Mouse (Mus musculus) intestine, postnatal 0 days (tissue): ENCODE data around the gene 6430548M08Rik. TPM values are rescaled to one million over a fixed set of nuclear protein-coding genes. Genes with fewer than 3 reads are reported as not detected.

Source experiments
- ATAC-seq: fragments of 200-750 bp; cut with Nextera tagmentation; 2 replicates; pipeline ENCODE4 v1.8.0; 2017; ENCODE audit warnings: mild to moderate bottlenecking, moderate TSS enrichment, moderate library complexity
- H3K27ac ChIP-seq: fragments of 300-500 bp; sonication (generic); 2 replicates; pipeline ENCODE4 v1.5.1; 2014; ENCODE audit warnings: mild to moderate bottlenecking, low read depth, low read length, moderate library complexity
- H3K27me3 ChIP-seq: fragments of 300-500 bp; sonication (generic); replicated peaks from 2 replicates; pipeline ENCODE4 v1.6.1; 2014; ENCODE audit warnings: low read length, mixed read lengths; ENCODE audit not compliant: control insufficient read depth, insufficient read depth
- H3K36me3 ChIP-seq: fragments of 300-500 bp; sonication (generic); 2 replicates; pipeline ENCODE4 v1.6.1; 2014; ENCODE audit warnings: mild to moderate bottlenecking, moderate library complexity; ENCODE audit not compliant: control insufficient read depth, insufficient read depth
- H3K4me1 ChIP-seq: fragments of 300-500 bp; sonication (generic); replicated peaks from 2 replicates; pipeline ENCODE4 v1.6.1; 2014; ENCODE audit warnings: antibody characterized with exemption, low read length, mixed read lengths; ENCODE audit not compliant: control insufficient read depth, insufficient read depth
- H3K4me2 ChIP-seq: fragments of 300-500 bp; sonication (generic); replicated peaks from 2 replicates; pipeline ENCODE4 v1.6.1; 2014; ENCODE audit warnings: low read depth, mild to moderate bottlenecking, moderate library complexity
- H3K4me3 ChIP-seq: fragments of 300-500 bp; sonication (generic); 2 replicates; pipeline ENCODE4 v1.5.1; 2014; ENCODE audit warnings: low read depth, low read length
- H3K9ac ChIP-seq: fragments of 300-500 bp; sonication (generic); 2 replicates; pipeline ENCODE4 v1.6.1; 2014; ENCODE audit warnings: mild to moderate bottlenecking, low read depth, low read length
- H3K9me3 ChIP-seq: fragments of 300-500 bp; sonication (generic); 2 replicates; pipeline ENCODE4 v1.6.1; 2016; ENCODE audit warnings: mixed run types; ENCODE audit not compliant: control insufficient read depth
- CTCF ChIP-seq: sonication (generic); IDR thresholded peaks from 2 replicates; pipeline ENCODE4 v1.5.1; 2016; ENCODE audit warnings: low read depth, mild to moderate bottlenecking, control low read depth, antibody characterized with exemption, moderate library complexity
- WGBS: fragments of 180-500 bp; shearing (Covaris S2); extraction: QIAGEN DNeasy Blood & Tissue Kit; methylation state at CpG from one replicate; pipeline ENCODE4 v1.1.7; 2014; 5-methylcytosine and 5-hydroxymethylcytosine counted together
- polyA plus RNA-seq: library from polyadenylated mRNA; unstranded; fragments of >200 nt; fragmentation: Nextera tagmentation; extraction: Ambion mirVana; gene quantifications from 2 replicates; pipeline ENCODE4 v1.2.1, GENCODE M21; 2015

6430548M08Rik gene
- polyA plus RNA-seq, 1 experiment from 2014 or later = 7.1 TPM

- H3K36me3 ChIP-seq = no peaks in the 10 kb centered on the region
- H3K27ac ChIP-seq = no peak within 1 kb of the TSS
- H3K4me2 ChIP-seq = peak within 1 kb of the TSS; percentile 40
- H3K9ac ChIP-seq = no peak within 1 kb of the TSS
- ATAC-seq = peak; percentile 39; the same call in 1 of the 2 replicates
- no peak within 1 kb of the TSS for H3K4me3 ChIP-seq
- TF ChIP-seq CTCF = no peak
- H3K9me3 ChIP-seq = no peaks in the 10 kb centered on the region
- WGBS = 2% methylated on average over 19 of the region's 26 CpGs
- no peaks in the 10 kb centered on the region; the same call in 1 of the 2 replicates for H3K4me1 ChIP-seq
- peaks cover 21% of the 10 kb centered on the region; the same call in 1 of the 2 replicates for H3K27me3 ChIP-seq
These were observed 63.6 kb downstream of the 6430548M08Rik start, which contains the start of gene Fam92b for GRCm38 (mm10) chr8:120177318-120178123. Gene Fam92b (minus strand): TSS chr8:120177466.

GRCm38 (mm10) chr8:120178124-120178514, 64.2 kb downstream of the 6430548M08Rik start:
- H3K27me3 ChIP-seq = peaks cover 21% of the 10 kb centered on the region; the same call in 1 of the 2 replicates
- no peak overlapping the region for H3K4me2 ChIP-seq
- no peak overlapping the region for H3K4me3 ChIP-seq
- 17% methylated on average over 10 of the region's 10 CpGs for WGBS
- no peak for TF ChIP-seq CTCF
- ATAC-seq = no peak
- H3K36me3 ChIP-seq = no peaks in the 10 kb centered on the region
- no peaks in the 10 kb centered on the region; the same call in 1 of the 2 replicates for H3K4me1 ChIP-seq
- H3K9ac ChIP-seq = no peak overlapping the region
- H3K27ac ChIP-seq = no peak overlapping the region
- H3K9me3 ChIP-seq = no peaks in the 10 kb centered on the region

- WGBS = under 1% methylated on average over 10 of the region's 10 CpGs
- H3K27ac ChIP-seq = no peak overlapping the region
- no peaks in the 10 kb centered on the region; the same call in 1 of the 2 replicates for H3K4me1 ChIP-seq
- no peaks in the 10 kb centered on the region for H3K36me3 ChIP-seq
- peak; percentile 70 for ATAC-seq
- TF ChIP-seq CTCF = peak; percentile 97
- H3K9me3 ChIP-seq = no peaks in the 10 kb centered on the region
- peaks cover 21% of the 10 kb centered on the region; the same call in 1 of the 2 replicates for H3K27me3 ChIP-seq
- H3K9ac ChIP-seq = no peak overlapping the region
- H3K4me3 ChIP-seq = no peak overlapping the region
- peak overlapping the region; percentile 53 for H3K4me2 ChIP-seq
These were observed 65.1 kb downstream of the 6430548M08Rik start for GRCm38 (mm10) chr8:120179027-120179431.

- Histone ChIP-seq H3K9me3 (no peaks in the 10 kb centered on the region), H3K4me3 (no peak overlapping the region), H3K4me1 (no peaks in the 10 kb centered on the region; the same call in 1 of the 2 replicates), H3K4me2 (no peak overlapping the region), H3K27me3 (peaks cover 17% of the 10 kb centered on the region; the same call in 1 of the 2 replicates), H3K36me3 (no peaks in the 10 kb centered on the region), H3K27ac (no peak overlapping the region), H3K9ac (no peak overlapping the region)
- 48% methylated on average over 7 of the region's 7 CpGs for WGBS
- no peak for TF ChIP-seq CTCF
- ATAC-seq = no peak
These were observed 66.6 kb downstream of the 6430548M08Rik start for GRCm38 (mm10) chr8:120180445-120180970.

- H3K9ac ChIP-seq = no peak overlapping the region
- H3K4me1 ChIP-seq = no peaks in the 10 kb centered on the region; the same call in 1 of the 2 replicates
- no peak for TF ChIP-seq CTCF
- no peaks in the 10 kb centered on the region for H3K36me3 ChIP-seq
- H3K4me3 ChIP-seq = no peak overlapping the region
- H3K27me3 ChIP-seq = peaks cover 17% of the 10 kb centered on the region; the same call in 1 of the 2 replicates
- no peak for ATAC-seq
- no peak overlapping the region for H3K27ac ChIP-seq
- 80% methylated on average over 5 of the region's 5 CpGs for WGBS
- no peaks in the 10 kb centered on the region for H3K9me3 ChIP-seq
- no peak overlapping the region for H3K4me2 ChIP-seq
These were observed 67.3 kb downstream of the 6430548M08Rik start for GRCm38 (mm10) chr8:120181274-120181673.

- H3K9ac ChIP-seq = no peak overlapping the region
- ATAC-seq = no peak
- H3K9me3 ChIP-seq = no peaks in the 10 kb centered on the region
- no peak overlapping the region for H3K27ac ChIP-seq
- H3K27me3 ChIP-seq = peaks cover 17% of the 10 kb centered on the region; the same call in 1 of the 2 replicates
- no peaks in the 10 kb centered on the region; the same call in 1 of the 2 replicates for H3K4me1 ChIP-seq
- no peaks in the 10 kb centered on the region for H3K36me3 ChIP-seq
- H3K4me2 ChIP-seq = no peak overlapping the region
- 78% methylated on average over 4 of the region's 4 CpGs for WGBS
- H3K4me3 ChIP-seq = no peak overlapping the region
- TF ChIP-seq CTCF = 0 out of 2 replicates have a peak, but pooled peaks have one; percentile 12
These were observed 68.0 kb downstream of the 6430548M08Rik start for GRCm38 (mm10) chr8:120181861-120182414.
